Mouse (Mus musculus) activated CD4-positive, CD25-positive, alpha-beta regulatory T cell, adult 9 weeks (primary cell): ENCODE measurements around the gene Tuft1. TPM values are rescaled to one million over a fixed set of nuclear protein-coding genes. Genes with fewer than 3 reads are reported as not detected.

Experiments
- polyA plus RNA-seq: library from polyadenylated mRNA; unstranded; fragments of 100-300 nt; shearing (Covaris generic); gene quantifications from one replicate; pipeline ENCODE4 v1.2.1, GENCODE M21; 2017

The Tuft1 gene
- polyA plus RNA-seq: 4.2 TPM

DNA sequence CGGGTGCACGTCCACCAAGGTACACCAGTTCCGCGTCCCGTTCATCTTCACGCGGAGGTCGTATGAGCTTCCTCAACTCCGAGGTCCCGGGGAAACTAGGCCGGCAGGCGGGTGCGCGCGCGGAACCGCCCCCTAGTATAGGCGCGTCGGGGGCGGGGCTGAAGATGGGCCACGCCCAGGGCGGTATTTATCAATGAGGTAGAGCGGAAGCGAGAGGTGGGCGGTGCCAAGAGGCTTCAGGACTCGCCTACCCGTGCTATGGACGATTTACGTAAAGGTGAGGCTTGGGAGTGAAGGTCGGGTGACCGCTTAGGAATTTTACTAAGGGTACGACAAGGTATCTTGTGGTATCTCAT is at the start of gene Tuft1:
Gene Tuft1 (minus strand): TSS at position 133 of the 356 bp plus-strand sequence.

DNA sequence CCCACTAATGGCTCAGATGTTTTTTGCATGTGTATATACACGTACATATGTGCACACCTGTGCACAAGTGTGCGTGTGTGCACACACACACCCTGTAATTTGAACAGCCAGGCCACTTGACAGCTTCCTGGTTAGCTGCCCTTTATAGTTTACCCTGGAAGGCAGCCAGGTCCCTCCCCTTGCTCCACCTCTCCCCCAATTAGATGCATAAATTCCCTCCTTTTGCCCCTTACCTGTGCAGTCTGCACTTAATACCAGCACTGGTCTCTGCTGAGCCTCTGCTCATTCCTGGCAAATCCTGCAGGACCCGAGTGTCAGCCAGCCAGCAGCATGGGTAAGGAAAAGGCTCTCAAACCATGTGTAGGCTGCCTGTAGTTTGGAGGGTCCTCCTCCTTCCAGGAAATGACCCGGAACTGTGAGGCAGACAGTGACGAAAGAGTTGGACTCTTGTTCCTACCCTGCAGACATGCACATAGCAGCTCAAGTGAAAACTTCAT is 34.7 kb upstream of the Tuft1 start, which contains the start of gene Selenbp2:
Gene Selenbp2 (plus strand): TSS at position 228 of the 497 bp plus-strand sequence.

DNA sequence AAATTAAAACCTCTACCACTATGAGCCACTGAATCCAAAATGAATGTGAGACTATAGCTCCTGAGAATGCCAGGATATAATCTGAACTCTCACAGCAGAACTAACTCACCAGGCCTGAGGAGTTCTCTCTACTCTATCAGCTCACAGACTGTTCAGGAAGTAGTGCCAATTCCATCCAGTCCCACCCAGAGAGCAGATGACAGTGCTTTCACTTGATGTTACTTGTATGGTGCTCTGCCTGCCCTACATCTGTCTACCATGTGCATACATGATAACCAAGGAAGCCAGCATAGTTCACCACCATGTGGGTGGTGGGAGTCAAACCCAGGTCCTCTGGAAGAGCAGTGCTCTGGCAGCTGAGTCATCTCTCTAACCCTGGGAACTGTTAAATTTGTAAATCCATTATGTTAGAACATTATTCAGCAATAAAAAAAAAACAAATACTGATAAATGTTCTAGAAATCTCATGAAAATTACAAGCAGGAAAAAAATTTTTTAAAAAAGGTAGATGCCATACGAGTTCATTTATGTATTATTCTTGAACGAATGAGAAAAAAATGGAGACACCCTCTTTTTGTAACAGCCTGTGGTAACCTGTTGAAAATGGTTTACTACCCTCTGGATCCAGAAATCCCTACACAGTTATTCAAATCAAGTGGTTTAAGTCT is 16.0 kb downstream of the Tuft1 start, which contains the start of gene Gm10972:
Gene Gm10972 (plus strand): TSS at position 618 of the 668 bp plus-strand sequence.

DNA sequence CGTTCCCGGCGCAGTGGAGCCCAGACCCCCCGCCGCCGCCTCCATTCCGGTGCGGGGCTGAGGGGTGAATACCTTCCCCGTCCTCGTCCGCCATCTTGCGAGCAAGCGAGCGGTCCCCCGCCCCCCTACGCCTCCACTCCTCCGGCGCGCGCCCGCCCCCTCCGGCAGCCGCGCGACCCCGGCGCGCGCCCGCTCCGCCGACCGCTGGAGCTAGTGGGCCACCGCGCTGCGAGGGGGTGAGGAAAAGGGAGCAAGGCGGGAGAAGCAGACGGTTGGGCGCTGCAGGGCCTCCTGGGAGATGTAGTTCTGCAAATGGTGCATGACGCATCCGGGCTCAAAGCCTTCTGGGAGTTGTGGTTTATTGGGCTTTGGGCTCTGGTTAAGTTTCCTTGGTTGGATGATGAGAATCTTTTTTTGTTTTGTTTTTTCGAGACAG is 76.2 kb downstream of the Tuft1 start, which contains the start of gene Snx27:
Gene Snx27 (minus strand): TSS at position 261 of the 436 bp plus-strand sequence.

Other genes with a start within 250 kb of the Tuft1 start
- 10.1 TPM for gene Tdrkh, start 245.6 kb downstream of the Tuft1 start, polyA plus RNA-seq
- 80.5 TPM for gene Mrpl9, start 215.6 kb downstream of the Tuft1 start, polyA plus RNA-seq
- gene Oaz3, start 215.0 kb downstream of the Tuft1 start, polyA plus RNA-seq: 1.8 TPM
- 1.5 TPM for gene Celf3, start 180.6 kb downstream of the Tuft1 start, polyA plus RNA-seq
- gene Riiad1, start 178.5 kb downstream of the Tuft1 start, polyA plus RNA-seq: 0.78 TPM
- 11.7 TPM for gene Snx27, start 76.2 kb downstream of the Tuft1 start, polyA plus RNA-seq
- not detected for gene Gm10972, start 15.8 kb downstream of the Tuft1 start, polyA plus RNA-seq
- not detected for gene Selenbp2, start 34.7 kb upstream of the Tuft1 start, polyA plus RNA-seq
- gene Cgn, start 127.6 kb upstream of the Tuft1 start, polyA plus RNA-seq: not detected
- gene Pogz, start 178.7 kb upstream of the Tuft1 start, polyA plus RNA-seq: 17.9 TPM
- gene Psmb4, start 228.1 kb upstream of the Tuft1 start, polyA plus RNA-seq: 382 TPM